Mouse (Mus musculus) lung, embryonic 15.5 days (tissue): ENCODE results near the gene Phf21b. TPM values are rescaled to one million over a fixed set of nuclear protein-coding genes. Genes with fewer than 3 reads are reported as not detected.
A peak's percentile ranks its signal among the peaks of the same experiment; 100 is the strongest.
"Not testable (repeated sequence)": the region's sequence is repeated elsewhere in the genome, so short reads cannot be mapped to it uniquely, and the experiment has no call there.

ENCODE experiments used
- ATAC-seq: fragments of 200-750 bp; cut with Nextera tagmentation; 2 replicates; pipeline ENCODE4 v1.8.0; 2017; ENCODE audit warnings: moderate number of reproducible peaks, borderline replicate concordance; ENCODE audit not compliant: low FRiP score, low TSS enrichment; ENCODE audit errors: extremely low read depth
- H3K27ac ChIP-seq: fragments of 300-500 bp; sonication (generic); 2 replicates; pipeline ENCODE4 v1.5.1; 2015; ENCODE audit warnings: moderate library complexity, mild to moderate bottlenecking, inconsistent platforms
- H3K27me3 ChIP-seq: fragments of 300-500 bp; sonication (generic); 2 replicates; pipeline ENCODE4 v1.6.1; 2015; ENCODE audit warnings: inconsistent platforms
- H3K36me3 ChIP-seq: fragments of 300-500 bp; sonication (generic); 2 replicates; pipeline ENCODE4 v1.6.1; 2015; ENCODE audit warnings: inconsistent platforms
- H3K4me1 ChIP-seq: fragments of 300-500 bp; sonication (generic); 2 replicates; pipeline ENCODE4 v1.6.1; 2015; ENCODE audit warnings: inconsistent platforms
- H3K4me2 ChIP-seq: fragments of 300-500 bp; sonication (generic); 2 replicates; pipeline ENCODE4 v1.6.1; 2015; ENCODE audit warnings: inconsistent platforms, mild to moderate bottlenecking, moderate library complexity
- H3K4me3 ChIP-seq: fragments of 300-500 bp; sonication (generic); 2 replicates; pipeline ENCODE4 v1.5.1; 2015; ENCODE audit warnings: mild to moderate bottlenecking, inconsistent platforms
- H3K9ac ChIP-seq: fragments of 300-500 bp; sonication (generic); 2 replicates; pipeline ENCODE4 v1.6.1; 2015; ENCODE audit warnings: inconsistent platforms
- H3K9me3 ChIP-seq: fragments of 300-500 bp; sonication (generic); 2 replicates; pipeline ENCODE4 v1.6.1; 2016; ENCODE audit warnings: inconsistent platforms
- WGBS: fragments of 180-500 bp; shearing (Covaris S2); methylation state at CpG from one replicate; pipeline ENCODE4 v1.1.7; 2015; 5-methylcytosine and 5-hydroxymethylcytosine counted together
- polyA plus RNA-seq: library from polyadenylated mRNA; unstranded; fragments of >200 nt; fragmentation: Nextera tagmentation; extraction: Ambion mirVana; gene quantifications from 2 replicates; pipeline ENCODE4 v1.2.1, GENCODE M21; 2015

Phf21b gene
- 0.24 and 0.67 TPM in 2 replicates for polyA plus RNA-seq

DNA sequence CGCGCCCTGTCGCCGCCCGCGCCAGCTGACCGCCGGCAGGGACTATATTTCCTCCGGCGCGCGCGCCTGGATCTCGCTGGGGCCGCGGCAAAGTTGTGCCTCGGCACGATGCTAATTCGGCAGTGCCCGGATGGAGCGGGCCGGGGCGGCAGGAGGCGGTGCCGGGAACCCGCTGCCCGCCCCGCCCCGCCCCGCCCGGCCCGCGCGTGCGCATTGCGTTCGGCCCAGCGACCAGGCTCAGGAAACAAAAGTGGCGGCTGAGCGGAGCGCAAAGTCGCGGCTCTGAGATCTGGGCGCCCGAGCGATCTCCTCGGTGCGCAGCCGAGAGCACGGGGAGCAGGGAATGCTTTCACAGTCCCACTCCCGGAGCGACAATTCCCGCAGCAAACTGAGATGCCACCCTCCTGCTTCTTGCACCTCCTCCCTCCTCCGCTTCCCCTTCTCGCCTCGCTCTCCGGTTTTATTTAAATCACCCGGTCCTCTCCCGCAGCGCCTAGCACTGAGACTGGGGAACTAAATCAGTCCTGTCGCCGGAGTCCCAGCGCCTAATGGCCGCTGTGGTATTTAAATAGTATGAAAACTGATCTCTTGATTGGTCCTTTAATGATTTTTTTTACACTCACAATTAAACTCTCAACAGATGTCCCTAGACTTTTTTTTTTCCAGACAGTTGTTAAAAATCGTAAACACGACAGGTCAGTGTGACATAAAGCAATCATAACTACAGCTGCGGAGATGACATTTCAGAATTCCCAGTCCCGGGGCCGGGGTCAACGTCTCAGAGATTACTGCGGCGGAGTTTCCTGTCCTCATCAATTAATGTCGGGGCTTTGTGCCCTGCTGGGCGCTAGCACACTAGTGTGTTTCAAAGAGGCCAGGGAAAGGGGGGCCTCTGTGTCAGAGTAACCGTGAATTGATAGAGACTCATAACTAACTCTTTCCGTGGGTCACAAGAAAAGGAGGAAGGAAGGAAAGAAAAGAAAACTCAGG lies at the start of gene Phf21b:
TSS of gene Phf21b (minus strand) at position 44 of the 990 bp plus-strand sequence.
- peaks cover 35% of the 10 kb centered on the region for H3K27me3 ChIP-seq
- peak within 1 kb of the TSS; percentile 70 for H3K4me3 ChIP-seq
- WGBS: under 1% methylated on average over 57 of the region's 76 CpGs
- H3K9ac ChIP-seq: peak within 1 kb of the TSS; percentile 64
- peak; percentile 84 for ATAC-seq
- no peaks in the 10 kb centered on the region for H3K9me3 ChIP-seq
- H3K4me2 ChIP-seq: peak within 1 kb of the TSS; percentile 100
- peaks cover 22% of the 10 kb centered on the region for H3K4me1 ChIP-seq
- H3K36me3 ChIP-seq: no peaks in the 10 kb centered on the region
- peak within 1 kb of the TSS; percentile 83 for H3K27ac ChIP-seq

DNA sequence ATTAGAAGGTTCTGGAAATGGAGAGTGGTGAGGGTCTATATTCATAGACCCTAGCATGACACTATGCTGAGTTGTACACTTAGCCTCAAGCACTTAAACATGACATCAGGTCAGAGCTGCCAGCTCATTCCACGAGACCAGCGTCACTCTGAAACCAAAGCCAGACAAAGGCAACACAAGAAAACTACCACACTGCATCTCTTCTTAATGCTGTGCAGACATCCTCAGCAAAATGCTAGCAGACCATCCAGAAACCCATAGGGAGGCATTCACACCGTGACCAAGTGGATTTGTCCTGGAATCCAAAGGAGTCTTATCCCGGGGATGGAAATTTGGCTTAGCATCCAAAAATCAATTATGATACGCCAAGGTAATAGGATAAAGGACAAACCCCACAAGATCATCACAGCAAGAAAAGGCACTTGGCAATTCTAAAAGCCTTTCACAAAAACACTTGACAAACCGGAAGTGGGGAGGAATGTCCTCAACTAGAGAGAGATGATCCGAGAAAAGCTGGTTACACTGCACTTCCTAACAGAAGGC lies 48.1 kb upstream of the Phf21b start:
- H3K9ac ChIP-seq: no peak overlapping the region
- H3K4me2 ChIP-seq: no peak overlapping the region
- no peaks in the 10 kb centered on the region for H3K36me3 ChIP-seq
- H3K27ac ChIP-seq: no peak overlapping the region
- H3K9me3 ChIP-seq: no peaks in the 10 kb centered on the region
- H3K4me3 ChIP-seq: no peak overlapping the region
- WGBS: 69% methylated on average over 7 of the region's 7 CpGs
- no peak for ATAC-seq
- H3K27me3 ChIP-seq: no peaks in the 10 kb centered on the region
- peaks cover under 1% of the 10 kb centered on the region; the same call in 1 of the 2 replicates for H3K4me1 ChIP-seq

DNA sequence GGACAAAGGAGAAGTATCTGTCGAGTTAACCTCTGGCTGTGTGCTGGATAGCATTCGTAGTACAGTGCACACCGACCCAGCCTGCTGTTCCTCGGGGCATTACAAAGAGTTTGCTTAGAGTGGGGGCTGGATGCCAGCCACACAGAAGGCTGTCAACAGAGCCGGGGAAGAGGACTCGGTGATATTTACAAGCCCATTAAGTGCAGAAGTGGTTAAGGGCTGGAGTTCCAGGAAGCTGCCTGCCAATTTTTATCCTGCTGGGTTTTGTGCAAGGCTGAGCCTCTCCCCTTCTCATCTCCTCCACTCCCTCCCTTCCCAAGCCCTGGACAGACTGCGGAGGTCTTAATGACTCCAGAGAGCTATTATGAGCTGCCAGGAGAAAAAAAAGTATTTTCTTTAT lies 42.2 kb upstream of the Phf21b start:
- Histone ChIP-seq H3K36me3 (no peaks in the 10 kb centered on the region), H3K4me3 (no peak overlapping the region), H3K4me2 (peak overlapping the region; percentile 16; the same call in 1 of the 2 replicates), H3K4me1 (peaks cover 12% of the 10 kb centered on the region), H3K9me3 (no peaks in the 10 kb centered on the region), H3K27ac (no peak overlapping the region), H3K27me3 (no peaks in the 10 kb centered on the region), H3K9ac (no peak overlapping the region)
- peak; percentile 46 for ATAC-seq
- WGBS: 13% methylated on average over 7 of the region's 7 CpGs

DNA sequence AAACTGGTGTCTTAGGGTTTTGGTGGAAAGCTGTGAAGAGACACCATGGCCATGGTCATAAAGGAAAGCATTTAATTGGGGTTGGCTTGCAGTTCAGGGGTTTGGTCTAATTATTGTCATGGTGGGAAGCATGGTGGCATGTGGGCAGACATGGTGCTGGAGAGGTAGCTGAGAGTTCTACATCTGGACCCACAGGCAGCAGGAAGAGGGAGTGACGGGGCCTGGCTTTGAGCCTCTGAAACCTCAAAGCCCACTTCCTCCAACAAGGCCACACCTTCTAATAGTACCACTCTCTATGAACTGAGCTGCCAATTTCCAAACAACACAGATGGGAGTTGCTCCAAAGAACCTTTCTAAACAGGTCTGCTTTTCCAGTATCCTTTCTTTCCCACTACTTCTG lies 40.8 kb upstream of the Phf21b start:
- Histone ChIP-seq H3K27ac (no peak overlapping the region), H3K9ac (no peak overlapping the region), H3K9me3 (no peaks in the 10 kb centered on the region), H3K27me3 (no peaks in the 10 kb centered on the region), H3K4me3 (no peak overlapping the region), H3K36me3 (no peaks in the 10 kb centered on the region), H3K4me2 (no peak overlapping the region), H3K4me1 (peaks cover 12% of the 10 kb centered on the region)
- ATAC-seq: no peak
- 58% methylated on average over 1 of the region's 1 CpGs for WGBS

DNA sequence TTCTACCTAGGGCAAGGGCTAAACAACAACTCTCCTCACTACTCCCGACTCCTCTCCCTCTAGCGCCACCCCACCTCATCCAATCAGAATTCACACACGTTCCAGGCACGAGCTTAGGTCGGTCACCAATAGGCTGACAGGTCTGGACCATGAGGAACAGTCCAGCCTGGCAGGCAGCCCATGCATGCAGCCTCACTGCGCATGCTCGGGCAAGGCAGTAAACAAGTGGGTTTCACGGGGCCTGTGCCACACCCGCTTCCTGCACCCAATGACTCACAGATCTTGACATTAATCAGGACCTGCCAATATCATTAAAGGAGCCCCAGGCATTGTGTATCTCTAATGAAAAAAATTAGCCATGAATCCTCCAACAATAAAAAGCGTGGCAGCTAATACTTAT lies 40.4 kb upstream of the Phf21b start:
- ATAC-seq, H3K36me3 ChIP-seq, H3K9me3 ChIP-seq, H3K27me3 ChIP-seq, H3K4me2 ChIP-seq, H3K9ac ChIP-seq, H3K27ac ChIP-seq, H3K4me3 ChIP-seq: not testable (repeated sequence)
- peaks cover 12% of the 10 kb centered on the region for H3K4me1 ChIP-seq
- WGBS: 65% methylated on average over 10 of the region's 10 CpGs

DNA sequence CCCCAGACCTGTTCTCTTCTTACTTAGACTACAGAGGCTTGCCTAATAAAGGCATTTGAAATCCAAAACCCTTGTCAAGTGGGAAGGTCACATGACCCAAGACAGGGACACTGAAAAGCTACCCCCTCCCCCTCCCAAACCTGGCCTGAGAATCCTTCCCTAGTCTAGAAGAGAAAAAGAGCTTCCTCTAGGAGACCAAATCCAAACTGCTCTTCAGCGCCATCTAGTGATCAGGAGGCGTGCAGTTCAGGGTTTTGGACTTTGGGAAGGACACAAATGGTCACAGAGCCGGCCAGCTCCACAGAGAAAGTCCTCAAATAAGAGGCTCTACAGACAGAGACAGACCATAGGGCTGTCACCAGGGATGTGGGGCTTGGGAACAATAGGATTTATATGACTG lies 35.8 kb upstream of the Phf21b start:
- H3K27me3 ChIP-seq: no peaks in the 10 kb centered on the region
- H3K9me3 ChIP-seq: no peaks in the 10 kb centered on the region
- H3K4me3 ChIP-seq: no peak overlapping the region
- no peak overlapping the region for H3K27ac ChIP-seq
- H3K36me3 ChIP-seq: no peaks in the 10 kb centered on the region
- WGBS: 1% methylated on average over 3 of the region's 3 CpGs
- no peak overlapping the region for H3K4me2 ChIP-seq
- H3K9ac ChIP-seq: no peak overlapping the region
- ATAC-seq: no peak
- H3K4me1 ChIP-seq: no peaks in the 10 kb centered on the region

DNA sequence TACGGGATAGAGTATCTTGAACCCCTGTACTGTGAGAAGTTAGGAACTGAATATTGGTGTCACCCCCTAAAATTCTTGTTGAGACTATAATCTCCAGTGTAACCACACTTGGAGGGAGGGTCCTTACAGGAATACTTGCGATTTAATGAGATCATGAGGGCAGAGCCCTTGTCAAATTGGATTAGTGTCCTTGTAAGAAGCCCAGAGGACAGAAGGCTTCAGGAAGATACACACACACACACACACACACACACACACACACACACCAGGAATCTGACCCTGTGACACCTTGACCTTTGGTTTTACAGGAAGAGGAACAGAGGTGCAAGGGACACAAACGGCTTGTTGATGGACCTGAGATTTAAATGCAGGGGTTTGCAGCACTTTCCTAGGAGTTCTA lies 35.4 kb upstream of the Phf21b start:
- Histone ChIP-seq H3K36me3 (no peaks in the 10 kb centered on the region), H3K4me1 (no peaks in the 10 kb centered on the region), H3K27ac (no peak overlapping the region), H3K4me3 (no peak overlapping the region), H3K9me3 (no peaks in the 10 kb centered on the region), H3K27me3 (no peaks in the 10 kb centered on the region), H3K9ac (no peak overlapping the region), H3K4me2 (no peak overlapping the region)
- WGBS: 43% methylated on average over 3 of the region's 3 CpGs
- no peak for ATAC-seq

DNA sequence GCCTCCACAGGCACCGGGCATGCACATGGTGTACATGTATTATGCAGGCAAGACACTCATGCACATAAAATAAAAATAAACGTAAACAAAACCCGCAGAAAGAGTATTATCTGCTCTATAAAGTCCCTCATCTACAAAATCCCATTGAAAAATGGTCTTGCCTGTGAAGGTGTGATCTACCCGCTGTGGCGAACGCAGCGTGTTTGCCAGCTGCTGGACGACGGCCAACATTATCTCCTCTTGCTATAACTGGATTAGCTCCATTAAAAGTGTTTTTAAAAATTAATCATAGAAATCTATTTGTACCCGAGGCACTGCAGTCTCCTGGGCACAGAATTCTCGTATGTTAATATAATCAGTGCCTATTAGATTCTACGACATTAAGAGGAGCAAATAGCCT lies 32.2 kb upstream of the Phf21b start:
- Histone ChIP-seq H3K4me3 (no peak overlapping the region), H3K4me2 (no peak overlapping the region), H3K36me3 (no peaks in the 10 kb centered on the region), H3K9ac (no peak overlapping the region), H3K27ac (no peak overlapping the region), H3K9me3 (no peaks in the 10 kb centered on the region), H3K27me3 (no peaks in the 10 kb centered on the region), H3K4me1 (no peaks in the 10 kb centered on the region)
- WGBS: 58% methylated on average over 12 of the region's 12 CpGs
- no peak for ATAC-seq

DNA sequence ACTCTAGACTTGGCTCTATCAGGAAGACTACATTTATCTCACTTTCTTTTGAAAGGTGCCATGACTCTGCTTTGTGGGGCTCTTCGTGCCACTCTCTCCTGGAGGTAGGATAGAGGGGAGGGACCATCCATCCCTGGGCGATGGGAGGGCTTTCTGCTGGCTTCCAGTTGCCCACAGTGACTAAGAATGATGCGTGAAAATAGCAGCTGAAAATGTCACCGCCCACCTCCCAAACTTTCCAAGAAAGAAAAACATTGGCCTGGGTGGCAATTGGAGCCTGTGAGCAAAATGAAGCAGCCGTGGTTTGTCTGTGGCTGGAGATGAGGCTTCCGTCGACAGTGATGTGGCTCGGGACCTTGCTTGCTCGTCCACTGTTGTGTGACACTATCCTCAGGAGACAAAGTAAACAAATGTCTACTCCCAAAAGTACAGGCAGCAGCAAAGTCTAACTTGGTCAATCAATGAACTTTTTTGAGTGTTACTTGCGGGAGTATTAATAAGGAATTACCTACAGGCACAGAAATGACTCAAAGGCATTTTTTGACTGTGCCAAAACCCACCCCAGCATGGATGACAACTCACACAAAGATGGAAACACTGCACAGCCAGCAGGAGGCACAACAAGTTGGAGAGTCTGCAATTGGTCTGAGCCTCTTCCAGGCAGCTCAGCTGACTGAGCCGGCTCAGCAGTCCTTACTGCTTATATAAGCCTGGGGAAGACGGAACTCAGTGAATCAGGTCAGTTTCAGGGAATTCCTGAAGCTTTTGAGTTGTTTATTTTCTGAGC lies 21.4 kb upstream of the Phf21b start:
- WGBS: 68% methylated on average over 12 of the region's 12 CpGs
- Histone ChIP-seq H3K27me3 (no peaks in the 10 kb centered on the region), H3K4me3 (no peak overlapping the region), H3K36me3 (no peaks in the 10 kb centered on the region), H3K4me1 (no peaks in the 10 kb centered on the region), H3K9ac (no peak overlapping the region), H3K27ac (no peak overlapping the region), H3K4me2 (no peak overlapping the region), H3K9me3 (no peaks in the 10 kb centered on the region)
- ATAC-seq: no peak

DNA sequence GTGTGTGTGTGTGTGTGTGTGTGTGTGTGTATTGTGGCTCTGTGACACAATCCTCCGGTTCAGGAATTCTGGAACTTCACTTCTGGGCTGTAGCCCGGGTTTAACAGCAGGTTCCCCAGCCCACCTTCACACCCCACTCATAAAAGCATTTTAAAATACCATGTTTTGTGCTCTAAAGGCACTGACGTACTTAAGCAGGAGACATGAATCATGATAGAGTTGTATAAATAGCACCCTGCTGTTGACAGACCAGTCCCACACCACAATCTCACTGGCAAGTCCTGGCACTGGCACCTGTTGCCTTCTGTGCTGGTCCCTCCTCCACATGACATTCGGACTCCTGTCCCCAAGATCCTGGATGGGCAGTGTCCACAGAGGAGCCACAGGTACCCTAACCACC lies 18.0 kb upstream of the Phf21b start:
- no peaks in the 10 kb centered on the region for H3K27me3 ChIP-seq
- no peak overlapping the region for H3K4me2 ChIP-seq
- H3K9me3 ChIP-seq: no peaks in the 10 kb centered on the region
- H3K9ac ChIP-seq: no peak overlapping the region
- WGBS: 74% methylated on average over 4 of the region's 4 CpGs
- H3K27ac ChIP-seq: no peak overlapping the region
- no peaks in the 10 kb centered on the region for H3K36me3 ChIP-seq
- no peak overlapping the region for H3K4me3 ChIP-seq
- H3K4me1 ChIP-seq: no peaks in the 10 kb centered on the region
- ATAC-seq: no peak

DNA sequence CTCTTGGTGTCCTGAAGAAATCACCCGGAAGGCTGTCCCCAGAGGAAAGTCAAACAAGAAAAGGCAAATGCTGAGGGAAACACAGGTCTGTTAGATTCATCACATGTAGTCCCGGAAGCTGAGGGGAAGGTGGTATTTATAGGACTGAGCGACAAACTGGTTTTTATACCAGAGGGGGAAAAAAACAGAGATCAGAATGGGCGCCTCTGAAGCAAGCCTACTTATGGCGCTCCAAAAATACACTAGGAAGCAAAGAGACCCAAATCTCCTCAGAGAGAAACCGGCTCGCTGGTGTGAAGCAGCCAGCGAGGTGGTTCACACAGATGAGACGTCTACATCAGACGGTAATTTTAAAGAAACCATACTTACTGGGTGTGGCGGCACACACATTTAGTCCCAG lies 17.2 kb upstream of the Phf21b start:
- Histone ChIP-seq H3K4me3 (no peak overlapping the region), H3K9ac (no peak overlapping the region), H3K4me2 (no peak overlapping the region), H3K4me1 (no peaks in the 10 kb centered on the region), H3K27ac (no peak overlapping the region), H3K36me3 (no peaks in the 10 kb centered on the region), H3K27me3 (no peaks in the 10 kb centered on the region), H3K9me3 (no peaks in the 10 kb centered on the region)
- WGBS: 76% methylated on average over 11 of the region's 11 CpGs
- ATAC-seq: no peak

DNA sequence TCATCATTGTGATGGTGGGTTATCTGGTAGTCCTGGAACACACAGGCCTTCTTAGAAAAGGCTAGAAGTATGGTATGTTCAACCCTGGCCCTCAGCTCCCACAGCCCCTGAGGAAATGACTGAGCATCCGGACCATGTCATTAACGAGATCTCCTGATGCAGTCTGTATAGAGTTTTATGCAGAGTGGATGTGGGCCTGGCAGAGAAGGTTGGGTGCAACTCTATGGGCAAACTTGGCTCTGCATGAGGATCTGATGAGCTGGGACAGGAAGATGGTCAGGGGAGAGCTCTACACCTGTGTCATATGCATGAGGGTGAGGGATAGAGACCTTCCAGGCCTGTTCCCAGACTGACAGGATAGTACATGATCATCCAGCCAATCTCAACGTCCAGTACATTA lies 16.0 kb upstream of the Phf21b start:
- no peak overlapping the region for H3K27ac ChIP-seq
- H3K36me3 ChIP-seq: no peaks in the 10 kb centered on the region
- H3K4me3 ChIP-seq: no peak overlapping the region
- 75% methylated on average over 3 of the region's 3 CpGs for WGBS
- no peaks in the 10 kb centered on the region for H3K27me3 ChIP-seq
- no peak overlapping the region for H3K9ac ChIP-seq
- no peaks in the 10 kb centered on the region for H3K9me3 ChIP-seq
- H3K4me2 ChIP-seq: no peak overlapping the region
- no peaks in the 10 kb centered on the region for H3K4me1 ChIP-seq
- no peak for ATAC-seq
